Mouse (Mus musculus): ENCODE data around the gene Prl2c2.
"Not testable (repeated sequence)": the region's sequence is repeated elsewhere in the genome, so short reads cannot be mapped to it uniquely, and the experiment has no call there.

GRCm38 (mm10) chr13:13005283-13005682, at the start of gene Prl2c2:
- not testable (repeated sequence) for TF ChIP-seq CTCF, EP300 (IDR thresholded peaks at IDR 0.05; ENCODE audit: low read depth)
